Mouse (Mus musculus) cerebellum, adult 11 months (tissue): ENCODE results near the gene Scaper.
A peak's percentile ranks its signal among the peaks of the same experiment; 100 is the strongest.

ENCODE experiments used
- DNase-seq: peaks from one replicate; pipeline ENCODE4 v3.0.0; 2022

The Scaper gene

DNA sequence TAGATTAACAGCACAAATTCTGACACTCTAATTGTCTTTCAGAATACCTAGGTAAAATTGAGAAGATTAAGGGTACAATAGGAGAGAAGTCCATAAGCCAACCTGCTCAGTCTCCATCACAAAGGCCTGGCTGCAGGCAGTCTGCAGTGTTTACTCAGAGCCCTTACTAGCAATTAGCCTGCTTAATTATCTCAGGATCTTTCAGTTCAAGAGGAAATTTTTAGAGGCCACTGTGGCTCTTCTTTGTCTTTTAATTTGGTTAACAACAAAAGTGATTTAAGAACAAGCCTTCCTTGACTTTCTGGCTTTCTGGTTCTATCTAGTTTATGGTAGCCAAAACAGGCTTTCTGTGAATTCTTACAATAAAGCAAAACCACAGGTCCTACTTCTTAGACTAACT, 339.3 kb downstream of the Scaper start:
- DNase-seq: no peak

DNA sequence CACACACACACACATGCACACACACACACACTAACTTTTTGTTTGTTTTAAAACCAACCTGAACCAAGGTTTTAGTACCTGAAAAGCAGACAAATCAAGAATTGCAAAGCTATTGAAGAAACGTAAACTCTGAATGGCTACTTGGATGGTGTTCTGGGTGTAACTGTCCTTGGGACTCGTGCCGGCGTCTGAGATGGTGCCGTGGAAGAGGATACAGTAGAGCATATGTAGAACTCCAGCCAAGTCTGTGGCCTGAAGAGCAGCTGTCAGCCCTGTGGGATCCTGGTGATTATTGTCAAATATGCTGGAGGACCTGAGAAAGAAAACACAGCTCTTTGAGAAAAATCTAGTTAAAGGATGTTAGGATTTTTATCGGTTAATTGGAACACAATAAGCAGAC, 351.8 kb downstream of the Scaper start:
- DNase-seq: no peak

- DNase-seq: no peak
Measured at GRCm38 (mm10) chr9:55581414-55581813, 356.5 kb downstream of the Scaper start.

DNA sequence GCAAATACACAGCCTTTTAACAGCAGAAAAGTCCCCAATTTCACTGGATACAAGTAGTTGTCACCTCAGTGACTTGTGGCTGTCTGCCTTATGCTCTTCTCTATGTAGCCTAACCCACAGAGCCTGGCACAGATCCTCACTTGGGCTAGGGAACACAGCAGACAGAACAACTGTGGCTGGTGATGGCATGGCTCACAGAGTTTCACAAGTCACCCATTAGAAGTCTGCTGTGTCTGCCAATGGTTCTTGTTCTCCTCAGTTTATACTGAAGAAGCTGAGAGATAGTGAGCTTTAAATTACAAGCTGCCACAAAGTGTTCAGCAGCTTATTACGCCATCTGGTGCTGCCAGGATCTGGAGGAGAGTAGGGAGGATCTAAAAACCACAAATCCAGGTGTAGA, 361.3 kb downstream of the Scaper start:
- no peak for DNase-seq

DNA sequence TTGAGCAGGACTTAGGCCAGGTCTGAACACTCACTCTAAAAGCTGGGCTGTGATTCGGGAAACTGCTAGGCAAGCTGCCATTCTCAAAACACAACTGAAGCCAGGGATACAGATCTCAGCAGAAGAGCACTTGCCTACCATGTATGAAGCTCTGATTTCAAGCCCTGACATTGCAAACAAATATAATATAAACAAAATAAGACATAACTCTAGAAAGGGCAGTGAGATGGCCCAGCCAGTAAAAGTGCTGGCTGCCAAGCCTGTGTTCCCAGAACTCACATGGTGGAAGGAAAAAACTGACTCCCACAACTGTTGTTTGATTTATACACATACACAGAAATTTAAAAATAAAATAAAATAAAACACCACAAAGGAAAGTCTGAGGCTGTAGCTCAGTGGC, 366.8 kb downstream of the Scaper start:
- no peak for DNase-seq

DNA sequence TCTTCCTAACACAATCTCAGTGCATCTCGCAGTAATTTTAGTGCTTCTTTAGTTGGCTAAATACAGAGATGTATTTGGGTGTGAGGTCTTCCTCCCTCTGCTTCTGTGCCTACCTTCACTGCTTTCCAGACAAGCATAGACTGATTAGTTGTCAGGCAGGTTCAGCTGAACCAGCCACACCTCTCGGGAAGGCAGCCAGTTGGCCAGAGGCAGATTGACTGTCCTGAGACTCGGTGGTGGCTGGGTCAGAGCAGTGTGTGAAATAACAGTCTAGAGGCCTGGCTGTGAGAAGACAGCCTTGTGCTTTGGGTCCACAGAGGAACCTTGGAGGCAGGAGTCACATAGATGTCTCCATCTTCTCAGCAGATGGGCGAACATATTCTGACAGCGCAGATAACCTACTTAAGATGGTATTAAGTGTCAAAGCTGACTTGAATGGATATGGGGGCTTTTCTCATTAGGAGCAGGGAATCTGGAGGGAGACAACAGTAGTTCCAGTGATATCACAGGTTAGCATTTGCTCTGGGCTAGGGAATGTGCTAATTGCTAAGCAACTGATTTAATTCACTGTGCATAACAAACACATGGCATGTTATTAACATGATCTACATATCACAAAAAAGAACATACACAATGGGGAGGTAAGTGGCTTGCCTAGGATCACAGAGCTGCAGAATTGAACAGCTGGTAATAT, 369.3 kb downstream of the Scaper start:
- no peak for DNase-seq

- DNase-seq: no peak
Measured at GRCm38 (mm10) chr9:55560960-55561359, 377.0 kb downstream of the Scaper start.

DNA sequence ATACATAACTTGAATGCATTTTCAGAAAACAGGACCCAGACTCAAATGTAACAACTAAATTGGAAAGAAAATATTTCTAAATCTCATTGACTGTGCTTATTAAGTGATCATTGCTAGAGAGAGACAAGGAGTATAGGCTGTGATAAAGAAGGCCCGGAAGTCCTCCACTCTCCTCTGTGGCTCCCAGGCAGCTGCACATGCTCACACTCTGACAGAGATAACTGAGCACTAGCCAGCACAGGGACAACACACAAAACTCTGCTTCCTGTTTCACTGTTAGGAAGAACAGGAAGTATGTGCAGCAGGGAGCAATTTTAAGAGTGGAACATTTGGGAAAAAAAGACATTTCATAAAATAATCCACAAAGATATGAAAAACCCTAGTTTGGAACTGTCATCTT, 382.9 kb downstream of the Scaper start:
- no peak for DNase-seq

DNA sequence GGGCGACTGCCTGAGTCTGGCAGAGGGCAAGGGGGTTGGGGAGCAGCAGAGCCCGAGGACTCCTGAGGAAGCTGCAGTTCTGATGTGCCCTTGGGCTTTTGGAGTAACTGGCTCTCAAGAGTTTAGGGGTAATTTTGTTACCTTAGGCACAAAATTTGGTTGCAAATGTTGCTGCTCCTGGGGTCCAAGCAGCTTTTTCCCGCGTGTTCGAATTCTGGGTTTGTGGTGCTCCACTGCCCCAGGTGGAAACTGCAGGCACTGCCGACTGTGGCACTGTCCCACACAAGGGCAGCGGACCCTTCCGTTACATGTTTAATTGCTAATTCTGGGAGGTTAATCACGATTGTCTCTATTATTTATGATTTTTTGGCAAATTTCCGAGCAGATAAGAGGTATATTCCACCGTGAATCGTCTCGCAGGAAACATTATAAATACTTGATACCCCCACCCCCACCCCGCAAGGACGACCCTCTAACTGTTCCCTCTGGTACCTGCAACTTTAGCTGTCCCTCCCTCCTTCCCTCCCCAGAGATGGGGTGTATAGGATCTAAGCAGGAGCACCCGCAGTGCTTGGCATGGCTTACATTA, 388.5 kb downstream of the Scaper start:
- no peak for DNase-seq

DNA sequence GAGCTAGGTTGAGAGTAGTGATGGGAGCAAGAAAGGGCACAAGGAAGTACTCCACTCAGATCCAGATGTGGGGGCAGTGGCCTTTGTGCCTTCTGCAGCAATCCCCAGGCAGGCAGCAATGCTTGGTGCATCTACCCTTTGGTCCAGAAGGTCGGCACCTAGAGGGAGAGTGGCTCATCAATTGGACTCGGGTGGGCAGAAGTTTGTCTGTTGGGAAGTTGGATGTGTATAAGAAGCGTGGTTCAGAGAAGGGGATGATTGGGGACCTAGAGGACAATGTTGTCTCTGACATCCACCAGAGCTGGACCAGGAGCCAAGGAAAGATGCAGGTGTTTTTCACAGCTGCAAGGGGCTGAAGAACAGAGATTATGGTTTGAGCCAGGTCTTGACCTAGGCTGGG, 389.0 kb downstream of the Scaper start:
- no peak for DNase-seq

GRCm38 (mm10) chr9:55546176-55547010, 391.5 kb downstream of the Scaper start:
- DNase-seq: peak; percentile 14

- no peak for DNase-seq
Measured at GRCm38 (mm10) chr9:55545556-55546175, 392.3 kb downstream of the Scaper start.

DNA sequence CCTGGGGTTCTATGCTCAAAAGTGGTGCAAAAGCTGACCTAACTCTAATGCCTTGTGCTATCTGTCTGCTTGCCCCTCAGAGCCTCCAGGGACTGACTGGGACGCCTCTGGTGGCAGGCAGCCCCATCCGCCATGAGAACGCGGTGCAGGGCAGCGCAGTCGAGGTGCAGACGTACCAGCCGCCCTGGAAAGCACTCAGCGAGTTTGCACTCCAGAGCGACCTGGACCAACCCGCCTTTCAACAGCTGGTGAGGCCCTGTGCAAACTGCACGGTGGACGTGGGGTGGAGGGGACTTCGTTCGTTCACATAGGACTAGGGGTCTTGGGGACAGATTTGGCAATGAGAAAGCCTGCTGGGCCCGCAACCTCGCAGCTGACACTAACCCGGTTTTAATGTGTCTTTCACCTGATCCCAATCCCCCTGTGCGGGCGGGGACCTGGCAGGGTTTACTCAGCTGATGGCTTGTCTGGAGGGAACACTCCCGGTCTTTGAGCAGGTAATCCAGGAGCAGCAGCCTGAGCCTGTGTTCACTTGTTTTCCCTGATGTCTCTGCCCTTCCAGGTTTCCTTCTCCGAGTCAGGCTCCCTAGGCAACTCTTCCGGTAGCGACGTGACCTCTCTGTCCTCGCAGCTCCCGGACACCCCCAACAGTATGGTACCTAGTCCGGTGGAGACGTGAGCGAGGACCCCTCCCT, 392.9 kb downstream of the Scaper start:
- peak; percentile 26 for DNase-seq

DNA sequence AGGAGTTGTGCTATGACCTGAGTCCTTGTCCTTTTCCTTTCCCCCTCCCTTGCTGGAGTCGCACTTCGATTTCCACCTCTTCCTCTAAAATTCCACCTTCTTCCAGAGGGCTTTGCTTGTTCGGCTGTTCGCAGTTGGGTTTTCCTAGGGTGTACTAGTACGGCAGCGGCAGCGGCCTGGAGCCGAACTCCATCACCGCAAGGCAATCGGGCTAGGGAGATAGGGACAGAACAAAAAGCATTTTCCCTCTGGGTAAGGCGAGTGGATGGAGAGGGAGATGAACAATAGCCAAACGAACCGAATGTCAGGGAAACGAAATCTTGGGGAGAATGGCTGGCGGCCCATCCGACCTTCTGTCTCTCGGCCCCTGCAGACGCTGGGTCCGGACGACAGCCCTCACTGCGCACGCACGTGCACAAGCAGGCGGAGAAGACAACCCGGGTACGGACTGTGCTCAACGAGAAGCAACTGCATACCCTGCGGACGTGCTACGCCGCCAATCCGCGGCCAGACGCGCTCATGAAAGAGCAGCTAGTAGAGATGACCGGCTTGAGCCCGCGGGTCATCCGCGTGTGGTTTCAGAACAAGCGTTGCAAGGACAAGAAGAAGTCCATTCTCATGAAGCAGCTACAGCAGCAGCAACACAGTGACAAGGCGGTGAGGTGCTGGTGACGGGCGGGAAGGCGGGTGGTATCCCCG, 394.1 kb downstream of the Scaper start:
- DNase-seq: peak; percentile 32

DNA sequence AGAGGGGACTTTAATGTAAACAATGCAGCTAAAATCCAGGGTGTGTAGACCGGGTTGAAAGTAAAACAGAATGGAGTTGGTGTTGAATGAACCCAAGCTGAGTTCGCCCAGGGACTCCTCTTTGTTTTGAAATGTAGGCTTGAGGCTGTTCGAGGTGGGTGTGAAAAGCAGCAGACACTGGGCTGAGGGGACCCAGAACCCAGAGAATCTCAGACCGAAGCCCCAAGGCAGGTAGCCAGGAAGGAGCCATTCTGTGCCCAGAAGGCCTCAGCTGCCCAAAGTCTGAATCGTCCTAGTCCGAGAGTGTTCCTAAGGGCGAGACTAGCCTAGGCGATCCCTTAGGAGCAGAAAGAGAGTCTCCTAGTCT, 394.6 kb downstream of the Scaper start:
- DNase-seq: no peak

DNA sequence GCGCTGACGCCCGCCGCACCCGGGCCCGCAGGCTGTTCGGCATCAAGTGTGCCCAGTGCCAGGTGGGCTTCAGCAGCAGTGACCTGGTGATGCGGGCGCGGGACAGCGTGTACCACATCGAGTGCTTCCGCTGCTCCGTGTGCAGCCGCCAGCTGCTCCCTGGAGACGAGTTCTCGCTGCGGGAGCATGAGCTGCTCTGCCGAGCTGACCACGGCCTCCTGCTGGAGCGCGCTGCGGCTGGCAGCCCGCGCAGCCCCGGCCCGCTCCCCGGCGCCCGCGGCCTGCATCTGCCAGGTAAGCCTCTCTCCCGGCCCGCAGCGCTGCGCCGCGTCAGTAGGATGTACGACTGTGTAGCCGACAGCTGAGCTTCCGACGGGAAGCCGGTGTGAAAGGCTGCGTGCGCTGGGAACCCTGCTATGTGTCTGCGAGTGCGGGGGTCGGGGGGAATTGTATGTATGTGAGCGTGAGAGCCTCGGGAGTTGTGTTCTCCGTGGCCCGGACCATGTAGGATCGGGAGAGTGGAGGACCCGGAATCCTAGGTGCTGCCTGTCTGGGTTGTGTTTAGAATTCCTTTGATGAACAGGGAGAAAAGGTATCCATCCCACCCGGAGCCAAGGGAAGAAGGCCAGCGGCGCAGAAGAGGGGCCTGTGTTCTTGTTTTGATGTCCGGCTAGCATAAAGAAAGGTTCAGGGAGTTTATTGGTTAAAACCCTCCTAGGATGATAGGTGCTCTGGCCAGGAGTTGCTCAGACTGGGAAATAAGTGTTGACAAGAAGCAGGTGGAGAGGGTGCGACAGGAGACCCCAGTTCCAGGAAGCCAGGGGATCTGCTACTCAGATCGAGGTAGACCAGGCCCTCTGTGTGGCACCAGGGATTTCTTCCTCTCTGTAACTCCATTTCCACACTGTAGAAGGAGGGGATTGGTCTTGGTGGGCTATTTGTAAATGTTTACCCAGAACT, 395.3 kb downstream of the Scaper start:
- no peak for DNase-seq

DNA sequence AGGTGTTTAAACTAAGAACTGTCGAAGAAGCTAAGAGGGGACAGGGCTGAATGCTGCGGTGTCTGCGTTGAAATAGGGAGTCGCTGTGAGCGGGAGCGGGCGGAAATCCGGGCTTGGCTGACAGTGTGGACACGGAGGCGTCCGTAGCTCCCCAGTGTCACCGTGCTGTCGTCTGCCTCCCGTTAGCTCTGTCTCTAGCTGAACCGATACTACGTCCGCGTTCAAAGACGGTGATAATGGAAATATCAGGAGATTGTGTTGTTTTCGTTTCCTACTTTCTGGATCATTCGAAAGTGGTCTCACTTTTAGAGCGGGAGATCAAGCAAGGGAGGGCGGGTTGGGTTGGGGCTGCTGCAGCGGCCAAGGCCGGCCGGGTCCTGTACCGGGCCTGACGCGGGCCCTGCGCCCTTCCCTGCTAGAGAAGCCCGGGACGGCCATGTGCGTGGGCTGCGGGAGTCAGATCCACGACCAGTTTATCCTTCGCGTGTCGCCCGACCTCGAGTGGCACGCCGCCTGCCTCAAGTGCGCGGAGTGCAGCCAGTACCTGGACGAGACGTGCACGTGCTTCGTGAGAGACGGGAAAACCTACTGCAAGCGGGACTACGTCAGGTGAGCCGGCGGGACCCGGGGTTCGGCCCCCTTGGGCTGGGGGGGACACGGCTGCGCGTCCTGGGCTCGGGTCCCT, 396.1 kb downstream of the Scaper start:
- DNase-seq: peak; percentile 16

DNA sequence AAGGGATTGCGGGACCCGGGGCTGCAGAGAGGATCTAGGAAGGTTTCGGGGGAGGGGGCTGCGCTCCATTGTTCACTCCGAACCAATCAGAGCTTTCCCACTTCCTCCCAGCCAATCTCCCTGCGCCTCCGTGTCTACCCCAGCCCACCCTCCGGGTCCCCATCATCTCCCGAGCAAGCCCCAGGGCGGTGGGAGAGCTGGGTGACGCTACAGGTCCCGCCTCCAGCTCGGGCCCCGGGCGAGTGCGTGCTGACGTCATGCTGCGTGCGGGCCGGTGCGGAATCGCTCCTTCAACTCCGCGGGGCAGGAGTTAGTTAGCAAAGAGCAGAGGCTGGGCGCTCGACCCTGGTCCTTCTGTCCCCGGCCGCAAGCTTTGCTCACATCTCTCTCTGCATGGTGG, 397.0 kb downstream of the Scaper start:
- peak; percentile 15 for DNase-seq

DNA sequence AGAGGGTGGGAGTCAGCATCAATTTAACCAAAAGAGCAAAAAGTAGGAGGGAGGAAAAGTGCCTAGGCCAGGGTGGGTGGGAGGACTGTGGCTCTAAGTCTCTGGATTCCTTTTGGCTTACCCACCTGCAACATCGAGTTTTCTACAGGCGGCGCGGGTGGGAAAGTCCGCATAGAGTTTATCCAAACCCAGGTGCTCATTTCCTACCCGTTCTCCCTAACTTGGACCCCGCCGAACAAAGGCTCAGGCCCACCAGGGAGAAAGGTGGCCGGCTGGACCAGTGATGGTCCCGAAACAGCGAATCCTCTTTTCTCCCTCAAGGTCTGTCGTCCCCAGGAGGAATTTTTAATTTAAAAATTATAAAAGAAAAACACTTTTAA, 397.5 kb downstream of the Scaper start:
- DNase-seq: peak; percentile 9

- DNase-seq: no peak
Measured at GRCm38 (mm10) chr9:55539661-55540390, 398.1 kb downstream of the Scaper start.
